Mouse (Mus musculus) myocyte (in vitro differentiated cells): ENCODE data around the gene Slco4a1. TPM values are rescaled to one million over a fixed set of nuclear protein-coding genes. Genes with fewer than 3 reads are reported as not detected.

ENCODE experiments used
- H3K27me3 ChIP-seq: one replicate; pipeline ENCODE4 v1.6.1; 2011; ENCODE audit not compliant: control insufficient read depth, insufficient read depth, insufficient read length
- H3K36me3 ChIP-seq: one replicate; pipeline ENCODE4 v1.6.1; 2011; ENCODE audit not compliant: control insufficient read depth, insufficient read depth
- H3K4me2 ChIP-seq: one replicate; pipeline ENCODE4 v1.6.1; 2011; ENCODE audit warnings: low read depth, control low read depth
- H3K4me3 ChIP-seq: one replicate; pipeline ENCODE4 v1.5.1; 2011; ENCODE audit warnings: mild to moderate bottlenecking, control low read depth, moderate library complexity
- H3K79me2 ChIP-seq: one replicate; pipeline ENCODE4 v1.6.1; 2011; ENCODE audit not compliant: control insufficient read depth, insufficient read depth
- H3ac ChIP-seq: one replicate; pipeline ENCODE4 v1.6.1; 2011; ENCODE audit not compliant: control insufficient read depth, insufficient read length
- CEBPB ChIP-seq: IDR thresholded peaks from 2 replicates; pipeline ENCODE4 v1.6.1; 2011; ENCODE audit warnings: mild to moderate bottlenecking, moderate library complexity; ENCODE audit not compliant: poor library complexity, insufficient read depth, severe bottlenecking
- E2F4 ChIP-seq: IDR thresholded peaks from one replicate; pipeline ENCODE4 v1.6.1; 2011; ENCODE audit warnings: mild to moderate bottlenecking, control low read depth, moderate library complexity; ENCODE audit not compliant: insufficient read depth
- MAX ChIP-seq: IDR thresholded peaks from one replicate; pipeline ENCODE4 v1.6.1; 2011; ENCODE audit warnings: low read depth, mild to moderate bottlenecking, control low read depth
- MYOD1 ChIP-seq, 3 experiments: IDR thresholded peaks; one replicate each; pipeline ENCODE4 v1.6.1; 2011; ENCODE audit warnings: control low read depth in 2 of 3, low read depth in 2 of 3, mild to moderate bottlenecking in 2 of 3, moderate library complexity in 1 of 3; ENCODE audit not compliant: insufficient read length in 2 of 3, control insufficient read depth in 1 of 3
- MYOG ChIP-seq, 3 experiments: IDR thresholded peaks; one replicate each; pipeline ENCODE4 v1.6.1; 2011; ENCODE audit warnings: control low read depth in 2 of 3, low read depth in 2 of 3, mild to moderate bottlenecking in 2 of 3; ENCODE audit not compliant: insufficient read length in 2 of 3, control insufficient read depth in 1 of 3, insufficient read depth in 1 of 3
- POLR2A ChIP-seq: IDR thresholded peaks from one replicate; pipeline ENCODE4 v1.6.1; 2011; ENCODE audit warnings: low read depth, mild to moderate bottlenecking, control low read depth, moderate library complexity; ENCODE audit not compliant: insufficient read length
- POLR2AphosphoS2 ChIP-seq: IDR thresholded peaks from one replicate; pipeline ENCODE4 v1.6.1; 2011; ENCODE audit warnings: low read depth, control low read depth; ENCODE audit not compliant: insufficient read length
- REST ChIP-seq: IDR thresholded peaks from one replicate; pipeline ENCODE4 v1.6.1; 2011; ENCODE audit warnings: mild to moderate bottlenecking, control low read depth, moderate library complexity; ENCODE audit not compliant: insufficient read depth, insufficient read length
- SRF ChIP-seq: IDR thresholded peaks from one replicate; pipeline ENCODE4 v1.6.1; 2011; ENCODE audit warnings: low read depth; ENCODE audit not compliant: control insufficient read depth, insufficient read length
- TCF12 ChIP-seq: IDR thresholded peaks from one replicate; pipeline ENCODE4 v1.6.1; 2011; ENCODE audit warnings: mild to moderate bottlenecking, control low read depth; ENCODE audit not compliant: poor library complexity, insufficient read depth, severe bottlenecking
- TCF3 ChIP-seq: IDR thresholded peaks from one replicate; pipeline ENCODE4 v1.6.1; 2011; ENCODE audit warnings: low read depth, control low read depth; ENCODE audit not compliant: insufficient read length
- USF1 ChIP-seq: IDR thresholded peaks from one replicate; pipeline ENCODE4 v1.6.1; 2011; ENCODE audit warnings: low read depth, mild to moderate bottlenecking, control low read depth, moderate library complexity
- polyA plus RNA-seq: library from polyadenylated mRNA; unstranded; fragments of >200 nt; fragmentation: generic; extraction: Trizol; gene quantifications from one replicate; pipeline ENCODE4 v1.2.1, GENCODE M21; 2012; ENCODE audit warnings: missing spikeins

The Slco4a1 gene
- polyA plus RNA-seq, 1 experiment, result 0.18 TPM

- Histone ChIP-seq H3K79me2 (no peaks in the 10 kb centered on the region), H3ac (no peak overlapping the region), H3K4me3 (no peak overlapping the region), H3K36me3 (no peaks in the 10 kb centered on the region), H3K27me3 (no peaks in the 10 kb centered on the region), H3K4me2 (no peak overlapping the region)
- TF ChIP-seq MAX (no peak), MYOG (IDR thresholded peaks at IDR 0.05; ENCODE audit: control insufficient read depth in 1 of 3, insufficient read depth in 1 of 3, insufficient read length in 2 of 3, low read depth in 2 of 3) (no peak), TCF12 (no peak), USF1 (no peak), REST (no peak), CEBPB (no peak), POLR2A (no peak), SRF (no peak), E2F4 (no peak), MYOD1 (IDR thresholded peaks at IDR 0.05; ENCODE audit: control insufficient read depth in 1 of 3, insufficient read length in 2 of 3, low read depth in 2 of 3) (no peak), POLR2AphosphoS2 (no peak), TCF3 (no peak)
These were observed 13.7 kb downstream of the Slco4a1 start for GRCm38 (mm10) chr2:180469768-180470167.

- Histone ChIP-seq H3K27me3 (no peaks in the 10 kb centered on the region), H3K4me3 (no peak overlapping the region), H3ac (no peak overlapping the region), H3K79me2 (no peaks in the 10 kb centered on the region), H3K4me2 (no peak overlapping the region), H3K36me3 (no peaks in the 10 kb centered on the region)
- no peak for TF ChIP-seq MYOD1 (IDR thresholded peaks at IDR 0.05; ENCODE audit: control insufficient read depth in 1 of 3, insufficient read length in 2 of 3, low read depth in 2 of 3)
- no peak for TF ChIP-seq E2F4
- TF ChIP-seq USF1, result no peak
These were observed 16.4 kb downstream of the Slco4a1 start for GRCm38 (mm10) chr2:180472306-180473079.

GRCm38 (mm10) chr2:180473080-180473440 lies 17.0 kb downstream of the Slco4a1 start:
- no peak overlapping the region for H3K4me2 ChIP-seq

GRCm38 (mm10) chr2:180474864-180475263 lies 18.8 kb downstream of the Slco4a1 start:
- TF ChIP-seq TCF12, result no peak
- no peak for TF ChIP-seq MYOD1 (IDR thresholded peaks at IDR 0.05; ENCODE audit: control insufficient read depth in 1 of 3, insufficient read length in 2 of 3, low read depth in 2 of 3)
- H3K79me2 ChIP-seq, result no peaks in the 10 kb centered on the region
- no peak overlapping the region for H3K4me3 ChIP-seq

More at GRCm38 (mm10) chr2:180473080-180473440, 17.0 kb downstream of the Slco4a1 start:
- Histone ChIP-seq H3K27me3 (no peaks in the 10 kb centered on the region), H3K79me2 (no peaks in the 10 kb centered on the region), H3ac (no peak overlapping the region), H3K4me3 (no peak overlapping the region), H3K36me3 (no peaks in the 10 kb centered on the region)
- TF ChIP-seq TCF3 (no peak), USF1 (no peak), MAX (no peak), SRF (no peak), POLR2A (no peak), CEBPB (no peak), E2F4 (no peak), POLR2AphosphoS2 (no peak), REST (no peak), MYOG (IDR thresholded peaks at IDR 0.05; ENCODE audit: control insufficient read depth in 1 of 3, insufficient read depth in 1 of 3, insufficient read length in 2 of 3, low read depth in 2 of 3) (no peak), TCF12 (no peak), MYOD1 (IDR thresholded peaks at IDR 0.05; ENCODE audit: control insufficient read depth in 1 of 3, insufficient read length in 2 of 3, low read depth in 2 of 3) (no peak)

GRCm38 (mm10) chr2:180482274-180482673 lies 26.2 kb downstream of the Slco4a1 start:
- peaks cover 27% of the 10 kb centered on the region for H3K27me3 ChIP-seq
- no peak overlapping the region for H3ac ChIP-seq
- H3K79me2 ChIP-seq, result no peaks in the 10 kb centered on the region
- H3K36me3 ChIP-seq, result no peaks in the 10 kb centered on the region
- no peak for TF ChIP-seq MYOD1 (IDR thresholded peaks at IDR 0.05; ENCODE audit: control insufficient read depth in 1 of 3, insufficient read length in 2 of 3, low read depth in 2 of 3)
- TF ChIP-seq CEBPB, result no peak
- no peak for TF ChIP-seq MAX
- TF ChIP-seq POLR2AphosphoS2, result no peak
- TF ChIP-seq POLR2A, result no peak
- TF ChIP-seq E2F4, result no peak
- no peak for TF ChIP-seq TCF12
- no peak for TF ChIP-seq REST
- no peak for TF ChIP-seq SRF
- TF ChIP-seq MYOG (IDR thresholded peaks at IDR 0.05; ENCODE audit: control insufficient read depth in 1 of 3, insufficient read depth in 1 of 3, insufficient read length in 2 of 3, low read depth in 2 of 3), result no peak
- TF ChIP-seq USF1, result no peak
- no peak for TF ChIP-seq TCF3
- H3K4me3 ChIP-seq, result no peak overlapping the region
- no peak overlapping the region for H3K4me2 ChIP-seq

More at GRCm38 (mm10) chr2:180474864-180475263, 18.8 kb downstream of the Slco4a1 start:
- Histone ChIP-seq H3ac (no peak overlapping the region), H3K36me3 (no peaks in the 10 kb centered on the region), H3K27me3 (peaks cover 7% of the 10 kb centered on the region), H3K4me2 (no peak overlapping the region)
